Mouse (Mus musculus) G1E-ER4 (cell line): Measurements from ENCODE around the gene Rbl1. TPM values are rescaled to one million over a fixed set of nuclear protein-coding genes. Genes with fewer than 3 reads are reported as not detected.

Experiments used
- GATA1 ChIP-seq: IDR thresholded peaks from one replicate; pipeline ENCODE4 v1.8.0; 2012; ENCODE audit warnings: low read length, inconsistent platforms
- polyA plus RNA-seq: library from polyadenylated mRNA; stranded (reverse); fragments of >175 nt; gene quantifications from 2 replicates; pipeline ENCODE4 v1.2.3, GENCODE M21; 2012

Gene Rbl1
- polyA plus RNA-seq, 1 experiment = 10.2 TPM

DNA sequence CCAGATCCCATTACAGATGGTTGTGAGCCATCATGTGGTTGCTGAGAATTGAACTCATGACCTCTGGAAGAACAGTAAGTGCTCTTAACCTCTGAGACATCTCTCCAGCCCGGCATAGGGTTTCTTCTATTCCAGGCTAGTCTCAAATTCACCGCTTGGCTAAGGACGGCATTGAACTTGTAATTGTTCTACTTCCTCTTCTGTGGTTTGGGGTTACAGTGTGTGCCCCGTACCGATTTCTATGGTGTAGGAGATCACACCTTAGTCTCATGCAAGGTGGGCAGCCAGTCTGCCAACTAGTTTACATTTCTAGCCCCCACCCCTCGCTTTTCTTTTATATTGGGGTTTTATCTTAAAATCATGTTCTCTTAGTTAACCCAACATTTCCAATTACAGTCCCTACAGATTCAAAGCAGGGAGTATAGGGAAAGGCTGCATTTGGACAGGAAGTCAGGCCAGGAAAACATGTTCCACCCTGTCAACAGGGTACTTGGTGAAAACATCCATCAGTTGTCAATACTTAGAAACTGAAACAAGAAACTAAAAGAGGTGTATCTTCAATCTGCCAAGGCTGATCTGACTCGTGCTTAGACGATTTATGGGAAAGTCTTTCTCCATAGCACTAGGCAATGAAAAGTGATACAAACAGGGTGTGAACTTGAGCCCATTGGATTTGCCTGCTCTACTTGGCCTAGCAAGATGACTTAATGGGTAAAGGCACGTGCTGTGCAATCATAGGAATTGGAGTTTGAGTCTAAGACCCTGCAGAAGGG lies 66.2 kb downstream of the Rbl1 start:
- no peak for TF ChIP-seq GATA1

- TF ChIP-seq GATA1 = no peak
These were observed 67.7 kb downstream of the Rbl1 start for GRCm38 (mm10) chr2:157136646-157137045.

DNA sequence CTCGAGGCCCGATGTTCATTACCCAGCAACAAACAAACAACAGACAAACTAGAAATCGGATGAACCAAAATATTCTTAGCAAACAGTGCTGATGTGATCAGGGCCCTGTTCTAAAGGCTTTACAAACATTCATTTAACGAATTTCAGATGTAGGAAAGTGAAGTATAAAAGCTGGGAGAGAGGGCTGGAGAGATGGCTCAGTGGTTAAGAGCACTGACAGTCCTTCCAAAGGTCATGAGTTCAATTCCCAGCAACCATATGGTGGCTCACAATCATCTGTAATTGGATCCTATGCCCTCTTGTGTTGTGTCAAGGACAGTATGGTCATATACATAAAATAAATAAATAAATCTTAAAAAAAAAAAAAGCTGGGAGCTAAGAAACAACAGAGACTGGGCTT lies 68.2 kb downstream of the Rbl1 start:
- TF ChIP-seq GATA1 = no peak

GRCm38 (mm10) chr2:157135529-157136120 lies 68.7 kb downstream of the Rbl1 start:
- no peak for TF ChIP-seq GATA1

- no peak for TF ChIP-seq GATA1
These were observed 69.3 kb downstream of the Rbl1 start, which contains the start of gene Samhd1 for GRCm38 (mm10) chr2:157135014-157135413. TSS of gene Samhd1 (minus strand) at chr2:157135265.

- no peak for TF ChIP-seq GATA1
These were observed 69.8 kb downstream of the Rbl1 start for GRCm38 (mm10) chr2:157134479-157134931.

GRCm38 (mm10) chr2:157133769-157134478 lies 70.4 kb downstream of the Rbl1 start:
- no peak for TF ChIP-seq GATA1

- TF ChIP-seq GATA1 = no peak
These were observed 71.4 kb downstream of the Rbl1 start for GRCm38 (mm10) chr2:157132686-157133540.

GRCm38 (mm10) chr2:157132086-157132485 lies 72.2 kb downstream of the Rbl1 start:
- TF ChIP-seq GATA1 = no peak

- no peak for TF ChIP-seq GATA1
These were observed 73.4 kb downstream of the Rbl1 start for GRCm38 (mm10) chr2:157130813-157131514.

- no peak for TF ChIP-seq GATA1
These were observed 74.7 kb downstream of the Rbl1 start for GRCm38 (mm10) chr2:157129601-157130164.

DNA sequence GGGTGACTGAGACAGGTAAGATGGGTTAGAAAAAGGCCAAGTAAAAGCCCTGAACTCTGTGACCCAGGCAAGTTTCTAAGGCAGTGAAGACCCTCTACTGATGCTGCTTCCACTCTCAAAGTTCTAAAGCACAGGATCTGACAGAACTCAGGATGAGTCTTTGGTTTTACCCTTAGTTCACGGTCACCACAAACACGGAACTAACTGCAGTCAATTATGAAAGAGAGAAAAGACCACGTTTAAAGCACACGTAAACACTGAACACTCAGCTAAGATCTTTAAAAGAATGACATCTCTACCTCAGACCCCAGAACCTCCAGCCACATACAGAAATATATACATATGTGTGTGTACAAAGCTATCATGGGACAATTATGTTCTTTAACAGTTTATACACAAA lies 75.2 kb downstream of the Rbl1 start:
- no peak for TF ChIP-seq GATA1

DNA sequence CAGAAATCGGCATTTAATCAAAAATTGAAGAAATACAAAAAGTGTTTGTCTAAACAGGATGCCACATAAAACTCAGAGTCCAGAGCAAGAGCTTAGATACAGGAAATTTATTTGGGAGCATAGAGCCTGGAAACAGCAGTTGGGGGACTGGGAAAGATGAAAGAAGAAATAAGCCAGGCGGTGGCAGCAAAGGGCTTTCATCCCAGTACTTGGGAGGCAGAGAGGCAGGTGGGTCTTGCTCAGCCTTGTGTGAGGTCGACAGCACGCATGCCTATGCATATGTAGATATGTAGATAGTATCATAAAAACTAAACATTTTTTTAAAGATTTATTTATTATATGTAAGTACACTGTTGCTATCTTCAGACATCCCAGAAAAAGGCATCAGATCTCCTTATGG lies 76.3 kb downstream of the Rbl1 start:
- TF ChIP-seq GATA1 = no peak

DNA sequence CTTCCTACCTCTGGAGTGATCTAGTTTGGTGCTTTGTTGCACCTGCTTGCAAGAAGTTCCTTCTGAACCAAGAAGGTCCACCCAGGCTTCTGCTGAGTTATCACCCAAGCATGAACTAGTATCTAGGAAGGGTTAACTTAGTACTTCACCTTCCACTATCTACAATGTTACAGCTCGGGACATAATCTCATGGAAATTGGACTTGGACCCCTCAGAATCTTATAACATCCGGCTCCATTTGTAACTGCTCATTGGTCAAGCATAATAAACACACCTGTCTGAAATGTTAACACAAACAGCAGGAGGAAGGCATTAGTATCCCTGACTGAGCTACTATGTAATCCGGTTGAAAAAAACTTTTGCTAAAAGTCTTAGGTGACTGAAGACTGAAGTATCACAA lies 77.0 kb downstream of the Rbl1 start:
- TF ChIP-seq GATA1 = no peak
